Mouse (Mus musculus): ENCODE data around the gene Mical3.

DNA sequence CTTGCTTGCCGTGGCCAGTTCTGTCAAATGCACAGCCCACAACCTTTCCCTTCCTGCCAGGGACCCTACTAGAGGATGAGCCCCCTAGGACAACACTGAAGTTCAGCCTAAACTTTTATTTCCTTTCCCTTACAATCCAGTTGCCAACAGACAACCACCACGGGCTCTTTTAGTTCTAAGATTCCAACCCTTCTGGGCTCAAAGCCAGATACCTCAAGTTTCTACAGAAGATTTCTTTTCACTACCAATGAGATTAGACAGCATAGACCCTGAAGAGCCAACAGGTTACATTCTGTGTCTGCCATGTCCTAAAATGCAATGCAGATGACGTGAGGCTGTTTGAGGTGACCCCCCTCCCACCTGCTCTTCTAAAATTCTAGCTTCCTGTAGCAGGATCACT, 75.3 kb downstream of the Mical3 start:
- TF ChIP-seq GATA1 (IDR thresholded peaks at IDR 0.05; ENCODE audit: borderline replicate concordance, low read length) (no peak), FLI1 (IDR thresholded peaks at IDR 0.05; ENCODE audit: low read length) (no peak)
